Mouse (Mus musculus) cerebellum, postnatal 14 days (tissue): Measurements from ENCODE around the gene Sumo3.

Experiments used
- DNase-seq, 2 experiments: peaks; one replicate each; pipeline ENCODE4 v3.0.0; 2021; ENCODE audit warnings: mixed read lengths in 2 of 2

Gene Sumo3

GRCm38 (mm10) chr10:77589749-77590148 is 16.1 kb upstream of the Sumo3 start:
- DNase-seq = no peak

- peak; percentile 57 to 75 for DNase-seq
Measured at GRCm38 (mm10) chr10:77590812-77591211, 15.1 kb upstream of the Sumo3 start.

- no peak for DNase-seq
Measured at GRCm38 (mm10) chr10:77591546-77591945, 14.4 kb upstream of the Sumo3 start.

- DNase-seq = no peak
Measured at GRCm38 (mm10) chr10:77596060-77596459, 9.8 kb upstream of the Sumo3 start.

GRCm38 (mm10) chr10:77603021-77603420 is 2.9 kb upstream of the Sumo3 start:
- no peak for DNase-seq

- peak in 1 of 2 experiments; percentile 51 for DNase-seq
Measured at GRCm38 (mm10) chr10:77604111-77604510, 1.8 kb upstream of the Sumo3 start.

- peak in 1 of 2 experiments; percentile 49 for DNase-seq
Measured at GRCm38 (mm10) chr10:77604958-77605357, 939 bp upstream of the Sumo3 start.

GRCm38 (mm10) chr10:77605368-77605767 is 529 bp upstream of the Sumo3 start:
- DNase-seq = peak; percentile 52 to 59

- DNase-seq = no peak
Measured at GRCm38 (mm10) chr10:77606855-77607254, 958 bp downstream of the Sumo3 start.

GRCm38 (mm10) chr10:77607441-77607840 is 1.5 kb downstream of the Sumo3 start:
- DNase-seq = no peak

- no peak for DNase-seq
Measured at GRCm38 (mm10) chr10:77608589-77608988, 2.7 kb downstream of the Sumo3 start.

GRCm38 (mm10) chr10:77610221-77610961 is 4.5 kb downstream of the Sumo3 start:
- peak; percentile 69 to 84 for DNase-seq

- DNase-seq = no peak
Measured at GRCm38 (mm10) chr10:77613409-77613808, 7.5 kb downstream of the Sumo3 start.

GRCm38 (mm10) chr10:77615647-77616046 is 9.8 kb downstream of the Sumo3 start:
- DNase-seq = no peak

- DNase-seq = no peak
Measured at GRCm38 (mm10) chr10:77616166-77616565, 10.3 kb downstream of the Sumo3 start.

- no peak for DNase-seq
Measured at GRCm38 (mm10) chr10:77616926-77617325, 11.0 kb downstream of the Sumo3 start.

GRCm38 (mm10) chr10:77621546-77621945 is 15.6 kb downstream of the Sumo3 start:
- DNase-seq = peak in 1 of 2 experiments; percentile 12

GRCm38 (mm10) chr10:77622055-77622988 is 16.4 kb downstream of the Sumo3 start, which contains the start of gene Ube2g2:
TSS of gene Ube2g2 (plus strand) at chr10:77622275.
- DNase-seq = peak; percentile 96 to 97

GRCm38 (mm10) chr10:77623069-77623492 is 17.2 kb downstream of the Sumo3 start:
- DNase-seq = peak; percentile 78 to 80

GRCm38 (mm10) chr10:77623639-77624400 is 17.9 kb downstream of the Sumo3 start:
- DNase-seq = peak in 1 of 2 experiments; percentile 18

- peak in 1 of 2 experiments; percentile 33 for DNase-seq
Measured at GRCm38 (mm10) chr10:77624570-77624995, 18.7 kb downstream of the Sumo3 start.

- no peak for DNase-seq
Measured at GRCm38 (mm10) chr10:77626036-77626435, 20.1 kb downstream of the Sumo3 start.

GRCm38 (mm10) chr10:77626591-77626990 is 20.7 kb downstream of the Sumo3 start:
- peak; percentile 21 to 41 for DNase-seq
